Comparison of ENCODE assay signal across 16 mouse cellular contexts in genomic region chr9:63257739-63258138, GRCm38 (mm10).
A peak's percentile ranks its signal among the peaks of the same experiment; 100 is the strongest.
DNase-seq lines count a peak whose midpoint lies in the region; ATAC-seq lines count a peak whose summit lies in the region.
"Had no signal": no experiment of that assay in that cellular context is flagged by ENCODE, and none has a peak within 500 bp of the region (broad histone marks: within the 10 kb centered on the region; RNA-seq: fewer than 3 reads in every experiment).

No protein-coding gene starts in this region.

- WGBS in heart, embryonic 12.5 days: 89% methylated on average over 4 of the region's 4 CpGs

- DNase-seq in heart, adult 11 months: peak; percentile 91
- DNase-seq in heart, postnatal 4 days: no peak
- peak; percentile 3 for DNase-seq in heart, adult 8-10 months (ENCODE audit: low spot score)
- DNase-seq: adrenal gland, adult 2 months; adrenal gland, postnatal 10 days; adrenal gland, postnatal 25 days; cerebellum, adult 11 months; cerebellum, postnatal 14 days; embryo, embryonic 11 days had no signal

- no peak overlapping the region for H3K27ac ChIP-seq in heart, embryonic 12.5 days (ENCODE audit: poor library complexity, severe bottlenecking)
- H3K27ac ChIP-seq: embryonic facial prominence, embryonic 12.5 days; forebrain, embryonic 10.5 days; forebrain, embryonic 12.5 days had no signal

- H3K36me3 ChIP-seq in heart, embryonic 12.5 days: peaks cover 32% of the 10 kb centered on the region

- ATAC-seq in heart, embryonic 12.5 days (ENCODE audit: insufficient number of reproducible peaks, low FRiP score): no peak
- ATAC-seq: forebrain, embryonic 14.5 days; forebrain, embryonic 16.5 days had no signal

- no peaks in the 10 kb centered on the region for H3K27me3 ChIP-seq in heart, embryonic 12.5 days (replicated peaks)
- H3K27me3 ChIP-seq: embryonic facial prominence, embryonic 12.5 days had no signal

- no peak overlapping the region for H3K9ac ChIP-seq in heart, embryonic 12.5 days
- H3K9ac ChIP-seq: embryonic facial prominence, embryonic 12.5 days; forebrain, embryonic 12.5 days had no signal

- H3K4me3 ChIP-seq in heart, embryonic 12.5 days: no peak overlapping the region
- H3K4me3 ChIP-seq: embryonic facial prominence, embryonic 12.5 days; erythroblast, embryonic 14.5 days; forebrain, embryonic 10.5 days; forebrain, embryonic 12.5 days had no signal

- no peaks in the 10 kb centered on the region for H3K9me3 ChIP-seq in heart, embryonic 12.5 days (replicated peaks)
- H3K9me3 ChIP-seq: embryonic facial prominence, embryonic 12.5 days; forebrain, embryonic 10.5 days; forebrain, embryonic 12.5 days had no signal

- H3K4me2 ChIP-seq in heart, embryonic 12.5 days: no peak overlapping the region
- H3K4me2 ChIP-seq: embryonic facial prominence, embryonic 12.5 days; forebrain, embryonic 12.5 days had no signal

- H3K4me1 ChIP-seq in heart, embryonic 12.5 days (replicated peaks): peaks cover 12% of the 10 kb centered on the region; the same call in 1 of the 2 replicates
- H3K4me1 ChIP-seq: forebrain, embryonic 12.5 days had no signal
